Mouse (Mus musculus) C2C12 (cell line): Measurements from ENCODE around the gene Map1s. TPM values are rescaled to one million over a fixed set of nuclear protein-coding genes. Genes with fewer than 3 reads are reported as not detected.

Source experiments
- H3K27me3 ChIP-seq: one replicate; pipeline ENCODE4 v1.6.1; 2011; ENCODE audit not compliant: control insufficient read depth, insufficient read depth, insufficient read length
- H3K36me3 ChIP-seq: one replicate; pipeline ENCODE4 v1.6.1; 2011; ENCODE audit not compliant: control insufficient read depth, insufficient read depth
- H3K4me3 ChIP-seq: one replicate; pipeline ENCODE4 v1.5.1; 2011; ENCODE audit warnings: mild to moderate bottlenecking, control low read depth; ENCODE audit not compliant: poor library complexity, insufficient read depth, severe bottlenecking
- H3K79me2 ChIP-seq: one replicate; pipeline ENCODE4 v1.6.1; 2011; ENCODE audit not compliant: control insufficient read depth, insufficient read depth
- H3K79me3 ChIP-seq: one replicate; pipeline ENCODE4 v1.6.1; 2011; ENCODE audit warnings: low read depth, control low read depth
- H3ac ChIP-seq: one replicate; pipeline ENCODE3; 2011; ENCODE audit warnings: low read depth; ENCODE audit not compliant: control insufficient read depth, insufficient read length
- CEBPB ChIP-seq: IDR thresholded peaks from one replicate; pipeline ENCODE4 v1.6.1; 2011; ENCODE audit warnings: low read depth, mild to moderate bottlenecking, control low read depth, moderate library complexity
- CTCF ChIP-seq: IDR thresholded peaks from one replicate; pipeline ENCODE4 v1.5.1; 2011; ENCODE audit not compliant: control insufficient read depth, insufficient read depth, insufficient read length
- FOSL1 ChIP-seq: IDR thresholded peaks from one replicate; pipeline ENCODE4 v1.8.0; 2011; ENCODE audit warnings: mild to moderate bottlenecking, low read length; ENCODE audit not compliant: poor library complexity, insufficient read depth, severe bottlenecking
- MAX ChIP-seq: IDR thresholded peaks from one replicate; pipeline ENCODE4 v1.6.1; 2011; ENCODE audit warnings: mild to moderate bottlenecking, control low read depth
- MYOD1 ChIP-seq: IDR thresholded peaks from one replicate; pipeline ENCODE4 v1.6.1; 2011; ENCODE audit warnings: low read depth; ENCODE audit not compliant: control insufficient read depth, insufficient read length
- MYOG ChIP-seq: IDR thresholded peaks from one replicate; pipeline ENCODE4 v1.6.1; 2011; ENCODE audit not compliant: control insufficient read depth, insufficient read length; ENCODE audit errors: extremely low read depth
- USF1 ChIP-seq: IDR thresholded peaks from one replicate; pipeline ENCODE4 v1.6.1; 2011; ENCODE audit warnings: low read depth, mild to moderate bottlenecking, control low read depth, moderate library complexity
- polyA plus RNA-seq: library from polyadenylated mRNA; unstranded; fragments of >200 nt; fragmentation: generic; extraction: Trizol; gene quantifications from one replicate; pipeline ENCODE4 v1.2.1, GENCODE M21; 2012; ENCODE audit warnings: missing spikeins

The Map1s gene
- polyA plus RNA-seq, 1 experiment = 59.7 TPM

GRCm38 (mm10) chr8:70896316-70897020 is 9.3 kb upstream of the Map1s start:
- TF ChIP-seq MAX (peak; percentile 19), USF1 (no peak)
- peak overlapping the region; percentile 82 for H3K4me3 ChIP-seq
- H3K36me3 ChIP-seq = peaks cover 38% of the 10 kb centered on the region
- H3K79me3 ChIP-seq = peaks cover 13% of the 10 kb centered on the region
- peaks cover 27% of the 10 kb centered on the region for H3K79me2 ChIP-seq
- peak overlapping the region; percentile 100 for H3ac ChIP-seq
- no peaks in the 10 kb centered on the region for H3K27me3 ChIP-seq

- TF ChIP-seq CTCF (no peak), MAX (peak; percentile 95)
- H3K79me2 ChIP-seq = peaks cover 27% of the 10 kb centered on the region
- peak within 1 kb of the TSS; percentile 100 for H3ac ChIP-seq
- peaks cover 38% of the 10 kb centered on the region for H3K36me3 ChIP-seq
- H3K79me3 ChIP-seq = peaks cover 13% of the 10 kb centered on the region
- H3K4me3 ChIP-seq = peak within 1 kb of the TSS; percentile 82
- no peaks in the 10 kb centered on the region for H3K27me3 ChIP-seq
These were observed 8.6 kb upstream of the Map1s start, which contains the start of gene Rpl18a for GRCm38 (mm10) chr8:70897021-70897680. Gene Rpl18a (minus strand): TSS chr8:70897412.

- peaks cover 38% of the 10 kb centered on the region for H3K36me3 ChIP-seq
- peak; percentile 78 for TF ChIP-seq CTCF
- no peak for TF ChIP-seq MYOD1
- H3K79me3 ChIP-seq = peaks cover 13% of the 10 kb centered on the region
- H3K4me3 ChIP-seq = peak overlapping the region; percentile 82
- H3K79me2 ChIP-seq = peaks cover 27% of the 10 kb centered on the region
- H3K27me3 ChIP-seq = no peaks in the 10 kb centered on the region
- H3ac ChIP-seq = peak overlapping the region; percentile 79
These were observed 7.9 kb upstream of the Map1s start for GRCm38 (mm10) chr8:70897681-70898413.

- Histone ChIP-seq H3K79me3 (peaks cover 13% of the 10 kb centered on the region), H3K79me2 (peaks cover 27% of the 10 kb centered on the region), H3K27me3 (no peaks in the 10 kb centered on the region), H3K36me3 (peaks cover 30% of the 10 kb centered on the region), H3K4me3 (no peak overlapping the region), H3ac (peak overlapping the region; percentile 22)
- TF ChIP-seq CTCF (no peak), MAX (no peak), MYOG (no peak)
These were observed 7.0 kb upstream of the Map1s start for GRCm38 (mm10) chr8:70898661-70899198.

GRCm38 (mm10) chr8:70899226-70899625 is 6.5 kb upstream of the Map1s start:
- H3K79me2 ChIP-seq = peaks cover 27% of the 10 kb centered on the region
- TF ChIP-seq MYOG (no peak), FOSL1 (no peak), MYOD1 (no peak), CEBPB (no peak), CTCF (no peak), MAX (no peak), USF1 (no peak)
- H3ac ChIP-seq = no peak overlapping the region
- no peak overlapping the region for H3K4me3 ChIP-seq
- peaks cover 13% of the 10 kb centered on the region for H3K79me3 ChIP-seq
- H3K36me3 ChIP-seq = peaks cover 25% of the 10 kb centered on the region
- no peaks in the 10 kb centered on the region for H3K27me3 ChIP-seq

GRCm38 (mm10) chr8:70900872-70901387 is 4.8 kb upstream of the Map1s start:
- no peaks in the 10 kb centered on the region for H3K27me3 ChIP-seq
- TF ChIP-seq CEBPB (no peak), USF1 (no peak), FOSL1 (no peak), CTCF (no peak), MYOD1 (no peak), MAX (no peak), MYOG (no peak)

More at GRCm38 (mm10) chr8:70900872-70901387, 4.8 kb upstream of the Map1s start:
- Histone ChIP-seq H3K36me3 (peaks cover 8% of the 10 kb centered on the region), H3K79me2 (peaks cover 15% of the 10 kb centered on the region), H3K79me3 (peaks cover 12% of the 10 kb centered on the region), H3K4me3 (no peak overlapping the region), H3ac (no peak overlapping the region)
